Mouse (Mus musculus) cerebellum, adult 11-12 months (tissue): ENCODE results near the gene Smarcb1.

Experiments
- DNase-seq: peaks from one replicate; pipeline ENCODE4 v3.0.0; 2022

Smarcb1 gene

GRCm38 (mm10) chr10:75921026-75921725 is at the start of gene Smarcb1:
Gene Smarcb1 (minus strand): TSS chr10:75921617.
- DNase-seq: peak; percentile 95

- no peak for DNase-seq
Observed at GRCm38 (mm10) chr10:75954381-75954811, 33.0 kb upstream of the Smarcb1 start, which contains the start of gene Gm5134. Gene Gm5134 (plus strand): TSS chr10:75954514.

GRCm38 (mm10) chr10:75951424-75952050 is 30.1 kb upstream of the Smarcb1 start:
- no peak for DNase-seq

- no peak for DNase-seq
Observed at GRCm38 (mm10) chr10:75950791-75951210, 29.4 kb upstream of the Smarcb1 start.

- no peak for DNase-seq
Observed at GRCm38 (mm10) chr10:75949053-75950045, 27.9 kb upstream of the Smarcb1 start.

- DNase-seq: no peak
Observed at GRCm38 (mm10) chr10:75948079-75948478, 26.7 kb upstream of the Smarcb1 start.

GRCm38 (mm10) chr10:75945896-75946295 is 24.5 kb upstream of the Smarcb1 start:
- DNase-seq: no peak

- DNase-seq: no peak
Observed at GRCm38 (mm10) chr10:75945213-75945612, 23.8 kb upstream of the Smarcb1 start.

- no peak for DNase-seq
Observed at GRCm38 (mm10) chr10:75944066-75944772, 22.8 kb upstream of the Smarcb1 start.

GRCm38 (mm10) chr10:75942736-75943477 is 21.5 kb upstream of the Smarcb1 start, which contains the start of gene Vpreb3:
Gene Vpreb3 (plus strand): TSS chr10:75943057.
- no peak for DNase-seq

- no peak for DNase-seq
Observed at GRCm38 (mm10) chr10:75941042-75941824, 19.8 kb upstream of the Smarcb1 start.

- no peak for DNase-seq
Observed at GRCm38 (mm10) chr10:75940520-75940919, 19.1 kb upstream of the Smarcb1 start, which contains the start of gene Gm867. Gene Gm867 (minus strand): TSS chr10:75940672.

GRCm38 (mm10) chr10:75939481-75940234 is 18.2 kb upstream of the Smarcb1 start:
- DNase-seq: no peak

- no peak for DNase-seq
Observed at GRCm38 (mm10) chr10:75937851-75938643, 16.6 kb upstream of the Smarcb1 start.

- DNase-seq: peak; percentile 49
Observed at GRCm38 (mm10) chr10:75936909-75937667, 15.7 kb upstream of the Smarcb1 start.

- peak; percentile 88 for DNase-seq
Observed at GRCm38 (mm10) chr10:75935680-75936541, 14.5 kb upstream of the Smarcb1 start, which contains the start of gene Mmp11. Gene Mmp11 (minus strand): TSS chr10:75936496.

GRCm38 (mm10) chr10:75934991-75935390 is 13.6 kb upstream of the Smarcb1 start:
- no peak for DNase-seq
